Mouse (Mus musculus) gastrocnemius, postnatal 25 days (tissue): Measurements from ENCODE around the gene Rhbdf2. TPM values are rescaled to one million over a fixed set of nuclear protein-coding genes. Genes with fewer than 3 reads are reported as not detected.
A peak's percentile ranks its signal among the peaks of the same experiment; 100 is the strongest.
"Not testable (repeated sequence)": the region's sequence is repeated elsewhere in the genome, so short reads cannot be mapped to it uniquely, and the experiment has no call there.

Source experiments
- DNase-seq: peaks from one replicate; pipeline ENCODE4 v3.0.0; 2022
- total RNA-seq, 2 experiments: library from RNA; stranded (reverse); gene quantifications; 1 replicate in 1 of 2; 2 replicates in 1 of 2; pipeline ENCODE4 v1.2.3; 2021

Gene Rhbdf2
- total RNA-seq, 2 experiments from 2014 or later: 6.3 to 7.5 TPM

DNA sequence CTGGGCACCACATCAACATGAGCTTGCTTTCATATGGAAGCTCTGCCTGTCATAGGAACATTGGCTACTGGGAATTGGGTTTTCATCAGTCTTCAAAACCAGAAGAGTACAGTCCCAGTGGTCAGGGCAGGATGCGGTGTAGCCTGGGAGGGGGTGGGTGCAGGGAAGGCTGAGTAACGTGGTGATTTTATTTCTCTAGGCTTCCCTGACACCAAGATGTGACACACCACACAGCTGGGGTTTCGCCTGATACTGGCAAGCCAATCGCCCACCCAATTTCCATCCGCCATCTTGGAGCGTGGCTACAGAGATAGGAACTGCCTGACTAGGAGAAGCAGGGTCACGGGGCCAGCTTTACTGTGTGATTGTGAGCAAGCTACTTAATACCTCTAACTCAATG lies 8.2 kb downstream of the Rhbdf2 start:
- no peak for DNase-seq

DNA sequence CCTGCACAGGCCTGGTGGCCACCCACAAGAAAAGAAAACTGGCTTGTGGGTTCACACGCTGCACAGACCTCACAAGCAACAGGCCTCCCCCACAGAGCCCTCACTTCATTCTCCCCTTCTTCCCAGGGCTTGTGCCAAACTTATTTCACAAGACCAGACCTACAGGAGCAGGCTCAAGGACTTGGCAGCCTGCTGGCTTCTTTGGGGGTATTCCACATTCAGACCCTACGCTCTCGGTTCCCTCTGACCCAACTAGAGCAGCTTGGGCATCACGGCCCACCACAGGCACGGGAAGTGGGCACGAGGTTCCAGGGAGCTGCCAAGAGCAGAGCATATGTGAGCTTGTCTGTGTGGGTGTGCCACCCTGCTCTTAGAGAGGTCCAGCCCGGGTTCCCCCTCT lies 9.2 kb downstream of the Rhbdf2 start:
- DNase-seq: no peak

DNA sequence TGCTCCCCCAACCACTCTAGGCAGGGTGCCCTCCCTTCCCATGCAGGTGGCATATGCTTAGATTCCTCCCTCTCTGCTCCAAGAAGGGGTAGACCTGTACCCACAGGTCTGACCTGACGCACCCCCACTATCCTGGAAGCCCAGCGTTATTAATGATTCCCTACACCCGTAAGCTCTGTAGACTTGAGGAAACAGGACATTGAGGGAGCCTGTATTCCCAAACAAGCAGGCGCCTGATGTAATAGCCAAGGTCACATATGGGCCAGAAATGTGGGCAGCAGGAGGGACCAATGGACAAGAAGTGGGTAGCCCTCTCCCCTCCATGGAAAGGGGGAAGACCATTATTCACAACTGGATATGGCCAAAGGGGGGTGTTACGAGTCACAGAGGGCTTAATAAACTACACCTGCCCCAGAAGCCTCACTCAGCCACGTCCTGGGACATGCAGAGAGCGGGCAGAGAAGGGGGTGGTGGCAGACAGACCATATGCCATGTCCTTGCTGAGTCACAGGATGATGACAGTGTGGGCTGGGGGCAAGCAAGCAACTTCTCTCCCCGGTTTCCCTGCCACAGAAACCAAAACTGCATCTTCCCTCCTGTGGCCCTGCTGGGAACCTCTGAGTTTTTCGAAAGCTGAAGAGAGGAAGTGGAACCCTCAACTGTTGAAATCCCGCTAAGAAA lies 10.2 kb downstream of the Rhbdf2 start:
- no peak for DNase-seq

DNA sequence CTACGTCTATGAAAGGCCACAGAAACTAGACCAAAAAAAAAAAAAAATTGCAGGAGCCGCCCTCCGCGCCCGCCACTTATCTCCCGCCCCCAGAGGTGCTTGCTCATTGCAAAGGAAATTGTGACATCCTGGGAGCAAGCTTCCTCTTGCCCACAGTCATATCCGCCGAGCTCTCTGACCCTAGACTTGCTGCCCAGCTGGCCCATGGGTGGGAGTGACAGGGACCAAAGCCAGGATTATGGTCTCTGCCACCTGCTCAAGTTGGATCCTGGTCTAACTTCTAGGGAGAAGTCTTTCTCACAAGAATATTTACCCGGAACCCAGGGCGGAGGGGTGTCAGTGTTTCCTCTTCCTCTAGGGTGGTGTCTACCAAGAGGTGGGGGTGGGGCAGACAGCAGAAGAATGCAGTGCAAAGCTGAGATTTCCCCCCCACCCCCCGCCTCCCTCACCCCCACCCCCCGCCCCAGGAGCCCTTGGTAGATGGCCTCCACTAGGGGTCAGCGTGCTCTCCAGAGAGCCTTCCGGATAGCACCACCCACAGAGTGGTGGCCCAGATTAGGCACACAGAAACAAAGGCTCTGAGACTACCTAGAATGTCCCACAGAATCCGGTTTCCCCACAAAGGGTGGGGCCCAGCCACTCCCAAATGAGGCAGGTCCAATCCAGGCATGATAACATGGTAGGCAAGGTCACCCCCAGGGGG lies 10.9 kb downstream of the Rhbdf2 start:
- DNase-seq: peak; percentile 41

DNA sequence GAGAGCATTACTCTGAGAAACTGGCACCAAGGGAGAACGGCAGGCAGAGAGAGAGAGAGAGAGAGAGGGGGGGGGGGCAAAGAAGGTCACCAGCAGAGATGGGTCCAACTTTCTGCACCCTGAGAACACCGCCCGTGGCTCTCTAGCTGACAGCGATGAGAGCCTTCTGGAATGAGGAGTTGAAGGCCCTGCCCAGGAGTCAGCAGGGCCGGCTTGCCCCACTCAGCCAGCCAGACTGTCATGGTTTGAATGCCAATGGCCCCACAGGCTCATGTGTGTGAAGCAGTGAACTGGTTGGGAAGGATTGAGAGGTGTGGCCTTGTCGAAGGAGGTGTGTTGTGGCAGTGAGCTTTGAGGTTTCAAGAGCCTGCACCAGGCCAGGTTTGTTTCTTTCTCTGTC lies 13.6 kb downstream of the Rhbdf2 start:
- DNase-seq: no peak

DNA sequence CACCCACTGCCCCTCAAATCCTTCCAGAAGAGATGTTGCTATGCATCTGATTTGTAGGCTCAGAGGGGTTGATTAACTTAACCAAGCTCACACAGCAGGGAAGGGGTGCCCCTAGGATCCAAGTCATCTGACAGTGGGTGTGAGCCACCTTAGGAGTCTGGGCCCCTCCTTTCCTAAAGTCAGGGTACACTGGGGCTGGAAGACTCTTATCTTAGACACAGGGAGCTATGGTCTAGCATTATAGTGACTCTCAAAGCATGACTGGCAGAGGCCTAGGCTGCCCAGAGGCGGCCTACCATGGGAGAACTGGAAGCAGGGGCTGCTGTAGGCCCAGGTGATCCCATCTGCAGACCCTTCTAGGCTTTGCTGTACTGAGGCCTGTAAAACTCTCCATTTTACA lies 14.3 kb downstream of the Rhbdf2 start:
- no peak for DNase-seq

DNA sequence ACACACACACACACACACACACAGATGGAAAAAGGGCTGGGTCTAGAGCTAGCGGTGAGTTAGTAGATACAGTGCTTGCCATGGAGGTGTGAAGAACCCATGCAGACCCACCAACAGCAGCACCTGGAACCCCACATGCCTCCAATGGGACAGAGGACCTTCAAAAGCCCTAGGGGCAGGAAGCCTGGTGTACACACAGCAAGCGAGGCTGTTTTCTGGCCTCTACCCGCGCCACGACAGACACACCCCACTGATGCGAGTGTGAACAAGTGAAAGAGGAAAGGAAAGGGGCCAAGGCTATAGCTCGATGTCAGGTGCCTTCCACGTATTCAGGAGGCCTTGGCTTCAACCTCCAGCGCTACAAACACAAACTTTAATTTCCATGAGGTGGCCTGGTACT lies 14.9 kb downstream of the Rhbdf2 start:
- DNase-seq: no peak

DNA sequence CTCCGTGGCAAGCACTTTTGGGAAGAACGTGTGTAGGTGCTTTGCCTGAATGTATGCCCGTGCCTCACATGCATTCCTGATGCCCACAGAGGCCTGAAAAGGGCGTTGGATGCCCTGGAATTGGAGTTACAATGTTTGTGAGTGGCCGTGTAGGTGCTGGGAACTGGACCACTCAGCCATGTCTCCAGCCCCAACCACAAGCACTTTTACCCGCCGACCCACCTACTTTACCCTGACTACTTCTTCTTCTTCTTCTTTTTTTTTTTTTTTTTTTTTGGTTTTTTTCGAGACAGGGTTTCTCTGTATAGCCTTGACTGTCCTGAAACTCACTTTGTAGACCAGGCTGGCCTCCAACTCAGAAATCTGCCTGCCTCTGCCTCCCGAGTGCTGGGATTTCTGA lies 15.7 kb downstream of the Rhbdf2 start:
- not testable (repeated sequence) for DNase-seq

DNA sequence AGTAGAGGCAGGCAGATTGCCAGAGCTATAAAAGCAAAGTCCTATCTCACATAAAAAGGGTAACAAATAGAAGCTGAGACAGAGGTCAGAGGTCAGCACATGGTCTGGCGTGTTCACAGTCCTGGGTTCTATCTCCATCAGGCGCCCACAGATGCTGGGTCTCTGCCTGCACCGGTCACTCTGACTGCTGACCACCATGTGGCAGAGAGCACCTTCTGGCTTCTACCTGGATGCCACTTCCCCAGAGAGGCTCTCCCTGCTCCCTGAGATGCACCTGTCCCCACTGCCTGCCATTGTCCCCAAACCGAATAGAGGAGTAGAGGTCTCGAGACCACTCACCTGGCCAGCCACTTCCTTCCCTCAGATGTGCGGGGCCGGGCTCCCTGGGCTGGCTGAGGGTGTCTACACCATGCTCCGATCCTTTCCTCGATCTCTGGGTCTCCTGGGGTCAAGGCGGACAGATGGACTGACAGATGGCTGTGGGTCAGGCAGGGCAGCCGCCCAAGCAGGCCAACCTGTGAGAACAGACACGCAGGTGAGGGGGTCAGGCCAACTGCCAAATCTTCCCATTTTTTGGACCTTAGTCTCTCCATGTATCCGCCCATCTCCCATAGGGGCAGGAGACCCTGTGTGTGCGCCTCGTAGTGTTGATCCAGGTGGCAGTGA lies 16.7 kb downstream of the Rhbdf2 start:
- DNase-seq: no peak

DNA sequence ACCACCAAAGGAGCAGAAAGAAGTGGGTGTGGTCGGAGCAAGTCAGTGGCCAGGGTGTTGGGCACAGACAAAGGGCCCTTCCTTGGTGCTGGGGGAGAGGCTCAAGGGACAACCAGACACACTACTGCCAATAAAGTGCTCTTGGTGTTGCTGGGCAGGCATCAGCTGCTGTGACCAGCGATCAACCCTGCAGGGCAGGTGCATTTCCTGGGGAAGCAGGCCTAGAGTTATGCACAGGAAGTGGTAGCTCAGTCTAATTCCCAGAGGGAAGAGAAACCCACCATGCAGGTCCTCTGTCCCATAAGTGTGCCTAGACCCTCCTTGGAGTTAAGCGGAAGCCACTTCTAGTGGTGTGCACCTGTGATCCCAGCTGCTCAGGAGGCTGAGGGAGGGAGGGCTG lies 19.1 kb downstream of the Rhbdf2 start:
- DNase-seq: no peak

DNA sequence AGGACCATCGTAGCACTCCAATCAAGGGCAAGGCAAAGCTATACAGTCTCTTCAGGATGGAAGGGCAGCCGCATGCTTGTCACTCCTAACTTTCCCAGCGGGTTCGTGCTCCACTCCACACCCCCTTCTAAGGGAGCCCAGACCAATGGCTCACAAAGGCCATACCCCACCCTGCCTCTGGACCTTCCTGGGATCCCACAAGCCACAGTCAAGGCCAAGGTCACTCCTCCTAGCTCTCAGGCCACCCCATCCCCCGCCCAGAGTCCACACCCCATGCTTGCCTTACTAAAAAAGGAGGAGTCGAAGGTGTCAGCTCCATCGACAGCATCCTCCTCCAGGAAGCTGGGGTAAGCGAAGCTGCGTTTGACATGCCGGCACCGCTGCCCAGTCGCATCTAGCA lies 22.7 kb downstream of the Rhbdf2 start:
- DNase-seq: no peak

DNA sequence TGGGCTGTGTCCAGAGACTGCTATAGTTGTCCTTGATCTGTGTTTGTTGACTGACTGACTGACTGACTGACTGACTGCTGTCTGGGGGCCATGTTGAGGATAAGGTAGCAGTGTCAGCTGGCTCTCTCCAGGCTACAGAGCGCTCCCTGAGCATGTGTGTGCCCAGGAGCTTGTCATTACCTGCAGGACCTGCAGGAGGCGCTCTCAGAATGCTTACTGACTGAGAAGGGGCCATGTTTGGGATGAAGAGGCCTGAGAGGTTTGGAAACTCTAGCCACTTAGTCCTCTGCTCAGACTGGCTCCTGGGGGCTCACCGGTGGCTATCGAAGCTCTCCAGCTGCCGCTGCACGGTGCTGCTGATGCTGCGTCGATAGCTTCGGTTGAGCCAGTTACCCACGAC lies 23.5 kb downstream of the Rhbdf2 start:
- no peak for DNase-seq

DNA sequence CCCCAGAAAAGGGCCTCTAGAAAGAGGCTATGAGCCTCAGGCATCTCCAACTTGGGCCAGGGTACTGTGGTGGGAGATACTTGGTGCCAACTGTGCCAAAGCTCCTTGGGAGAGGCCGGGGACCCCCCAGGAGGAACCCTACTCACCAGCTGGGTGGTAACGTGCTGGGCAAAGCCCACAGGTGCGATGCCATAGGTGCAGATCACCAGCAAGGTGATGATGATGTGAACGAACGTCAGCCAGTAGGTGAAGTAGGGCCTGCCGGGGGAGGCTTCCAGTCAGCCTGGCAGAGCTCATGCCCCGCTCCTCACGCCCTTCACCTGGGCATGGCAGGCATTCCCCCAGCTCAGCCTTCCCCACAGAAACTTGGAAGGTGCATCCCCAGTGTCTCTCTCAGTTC lies 24.8 kb downstream of the Rhbdf2 start:
- DNase-seq: no peak

DNA sequence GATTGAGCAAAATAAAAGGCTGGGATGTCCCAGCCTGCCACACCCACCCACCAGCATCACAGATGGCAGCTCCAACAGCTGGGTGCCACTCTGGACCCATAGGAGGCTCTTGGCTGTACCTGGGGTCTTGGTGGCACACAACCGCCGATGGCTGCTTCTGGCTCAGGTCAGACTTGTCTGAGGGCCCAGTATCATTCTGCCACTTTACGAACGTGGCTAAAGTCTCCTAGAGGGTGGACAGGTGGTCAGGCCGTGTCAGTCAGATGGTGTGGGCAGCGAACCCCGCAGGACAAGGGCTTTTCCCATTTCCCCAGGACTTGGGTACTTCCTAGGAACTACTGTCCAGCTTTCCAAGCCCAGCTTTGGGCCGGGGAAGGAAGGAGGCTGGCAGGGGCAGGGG lies 25.7 kb downstream of the Rhbdf2 start:
- DNase-seq: no peak

DNA sequence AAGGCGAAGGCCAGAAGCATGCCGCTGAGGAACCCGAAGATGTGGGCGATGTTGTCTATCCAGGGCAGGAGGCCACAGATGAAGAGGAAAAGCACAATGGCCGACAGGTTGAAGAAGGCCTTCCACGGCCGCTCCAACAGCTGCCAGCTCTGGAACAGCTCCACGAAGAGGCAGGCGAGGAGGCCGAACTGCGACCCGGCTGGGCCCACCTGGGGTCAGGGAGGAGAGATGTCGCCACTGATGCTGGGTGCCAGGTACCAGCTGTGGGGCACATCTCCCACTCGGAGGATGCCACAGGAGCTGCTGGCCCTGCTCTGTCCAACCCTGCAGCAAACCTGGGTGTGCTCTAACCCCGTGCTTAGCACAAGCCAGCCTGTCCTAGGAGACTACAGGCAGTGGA lies 27.6 kb downstream of the Rhbdf2 start:
- DNase-seq: no peak

DNA sequence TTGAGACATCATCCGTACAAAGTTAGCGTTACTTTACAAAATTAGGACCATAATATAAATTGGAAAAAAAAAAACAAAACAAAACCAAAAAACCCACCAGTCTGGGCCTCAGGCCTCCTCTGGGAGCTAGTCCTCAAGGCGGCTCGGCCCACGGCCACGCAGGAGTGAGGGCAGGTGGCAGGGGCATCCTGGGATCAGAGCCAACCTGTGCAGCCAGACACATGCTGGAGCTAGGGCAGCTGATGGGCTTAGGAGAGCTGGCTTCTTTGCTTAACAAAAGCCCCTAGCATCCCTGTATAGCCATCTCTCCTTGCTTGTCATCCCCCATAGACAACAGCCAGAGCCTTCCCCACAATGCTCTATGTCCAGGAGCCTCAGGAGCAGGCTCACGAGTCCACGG lies 28.6 kb downstream of the Rhbdf2 start:
- DNase-seq: no peak

DNA sequence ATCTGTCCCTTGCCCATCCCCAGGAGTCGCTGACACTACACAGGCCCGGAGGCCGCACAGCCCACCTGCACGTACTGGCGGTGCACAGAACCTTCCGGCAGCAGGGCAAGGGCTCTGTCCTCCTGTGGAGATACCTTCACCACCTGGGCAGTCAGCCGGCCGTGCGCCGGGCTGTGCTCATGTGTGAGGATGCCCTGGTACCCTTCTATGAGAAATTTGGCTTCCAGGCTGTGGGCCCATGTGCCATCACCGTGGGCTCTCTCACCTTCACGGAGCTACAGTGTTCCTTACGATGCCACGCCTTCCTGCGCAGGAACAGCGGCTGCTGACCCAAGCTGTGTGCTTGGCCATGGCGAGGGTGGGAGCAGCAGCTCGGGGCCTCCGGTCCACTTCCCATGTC lies 30.1 kb downstream of the Rhbdf2 start:
- DNase-seq: no peak

DNA sequence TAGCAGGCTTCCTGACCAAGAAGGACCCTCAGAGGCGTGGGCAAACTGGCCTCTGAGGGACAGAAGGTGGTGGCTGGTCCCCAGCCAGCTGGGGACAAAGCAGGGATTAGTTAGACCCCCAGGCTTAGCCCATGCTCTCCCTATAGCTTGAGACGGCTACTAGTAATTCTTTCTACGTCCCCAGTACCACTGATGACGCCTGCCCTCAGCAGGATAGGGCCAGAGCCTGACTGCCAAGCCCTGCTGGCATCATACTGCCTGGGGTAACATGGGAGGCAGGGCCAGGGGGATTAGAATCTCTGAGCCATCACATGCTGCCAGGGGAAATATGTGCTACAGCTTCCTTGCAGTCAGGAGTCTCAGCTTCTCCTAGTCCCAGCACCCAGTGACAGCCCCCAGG lies 33.5 kb downstream of the Rhbdf2 start:
- no peak for DNase-seq

DNA sequence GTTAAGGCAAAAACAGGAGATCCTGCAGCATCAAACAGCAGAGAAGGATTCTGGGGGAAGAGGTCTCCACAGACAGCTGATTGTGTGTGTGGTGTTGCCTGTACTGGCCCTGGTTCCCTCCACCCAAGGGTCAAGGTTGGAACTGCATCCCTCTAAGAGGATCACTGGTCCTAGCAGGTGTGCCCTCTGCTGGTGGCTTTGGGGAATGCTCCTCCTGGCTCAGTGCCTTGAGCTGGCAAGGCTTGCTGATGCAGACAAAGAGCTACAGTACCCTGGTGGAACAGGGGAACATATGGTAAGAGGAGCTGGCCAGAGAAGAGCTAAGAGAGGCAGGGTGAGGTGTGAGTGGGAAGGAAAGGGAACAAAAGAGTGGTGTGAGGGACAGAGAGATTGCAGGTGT lies 34.4 kb downstream of the Rhbdf2 start:
- peak; percentile 85 for DNase-seq

DNA sequence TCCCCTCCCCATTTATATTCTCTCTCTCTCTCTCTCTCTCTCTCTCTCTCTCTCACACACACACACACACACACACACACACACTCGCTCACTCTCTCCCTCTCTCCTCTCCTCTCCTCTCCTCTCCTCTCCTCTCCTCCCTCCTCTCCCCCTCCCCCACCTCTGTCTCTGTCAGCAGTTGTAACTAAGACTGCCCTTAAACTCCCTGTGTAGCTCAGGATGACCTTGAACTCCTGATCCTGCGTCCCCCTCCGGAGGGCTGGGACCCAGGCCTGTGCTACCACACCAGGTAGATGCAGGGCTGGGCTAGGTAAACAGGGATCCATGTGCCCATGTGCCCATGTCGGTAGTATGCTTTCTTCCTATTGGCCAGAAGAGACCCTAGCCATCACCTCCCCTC lies 35.2 kb downstream of the Rhbdf2 start:
- DNase-seq: no peak

DNA sequence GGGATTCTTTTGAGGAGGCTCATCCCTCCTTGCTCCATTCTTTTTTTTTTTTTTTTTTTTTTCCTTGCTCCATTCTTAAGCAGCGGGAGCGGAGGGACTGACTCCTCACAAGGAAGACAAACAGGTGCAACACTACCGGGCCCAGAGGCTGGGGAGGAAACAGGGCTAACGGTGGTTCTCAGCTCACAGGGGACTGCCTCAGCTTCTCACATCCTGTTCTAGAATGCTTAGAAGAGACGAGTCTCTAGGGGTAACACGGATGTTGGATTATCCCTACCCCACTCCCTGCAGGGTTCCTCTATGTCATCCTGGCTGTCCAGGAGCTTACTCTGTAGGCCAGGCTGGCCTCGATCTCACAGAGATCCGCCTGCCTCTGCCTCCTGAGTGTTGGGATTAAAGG lies 37.2 kb downstream of the Rhbdf2 start:
- DNase-seq: no peak

DNA sequence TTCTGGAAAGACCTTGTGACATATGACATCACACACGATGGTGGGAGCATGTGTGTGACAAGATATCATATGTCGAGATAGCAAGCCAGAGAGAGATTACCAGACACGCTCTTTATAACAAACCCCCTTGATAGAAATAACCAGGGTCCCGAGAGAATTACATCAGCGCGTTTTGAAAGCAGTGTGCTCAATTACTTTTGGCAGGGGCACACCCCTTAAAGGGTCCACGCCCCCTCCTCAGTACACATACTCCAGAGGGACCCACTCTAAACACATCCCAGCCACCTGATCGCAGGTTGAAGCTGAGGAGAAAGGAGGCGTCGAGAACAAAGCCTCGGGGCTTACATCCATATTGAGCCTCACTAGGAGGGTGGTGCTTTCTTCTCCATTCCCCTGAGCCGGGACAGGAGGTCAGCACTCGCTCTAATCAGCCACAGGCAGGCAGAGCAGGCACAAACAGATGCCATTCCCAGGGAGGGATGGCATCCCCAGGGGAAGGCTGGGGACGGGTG lies 37.7 kb downstream of the Rhbdf2 start:
- no peak for DNase-seq

DNA sequence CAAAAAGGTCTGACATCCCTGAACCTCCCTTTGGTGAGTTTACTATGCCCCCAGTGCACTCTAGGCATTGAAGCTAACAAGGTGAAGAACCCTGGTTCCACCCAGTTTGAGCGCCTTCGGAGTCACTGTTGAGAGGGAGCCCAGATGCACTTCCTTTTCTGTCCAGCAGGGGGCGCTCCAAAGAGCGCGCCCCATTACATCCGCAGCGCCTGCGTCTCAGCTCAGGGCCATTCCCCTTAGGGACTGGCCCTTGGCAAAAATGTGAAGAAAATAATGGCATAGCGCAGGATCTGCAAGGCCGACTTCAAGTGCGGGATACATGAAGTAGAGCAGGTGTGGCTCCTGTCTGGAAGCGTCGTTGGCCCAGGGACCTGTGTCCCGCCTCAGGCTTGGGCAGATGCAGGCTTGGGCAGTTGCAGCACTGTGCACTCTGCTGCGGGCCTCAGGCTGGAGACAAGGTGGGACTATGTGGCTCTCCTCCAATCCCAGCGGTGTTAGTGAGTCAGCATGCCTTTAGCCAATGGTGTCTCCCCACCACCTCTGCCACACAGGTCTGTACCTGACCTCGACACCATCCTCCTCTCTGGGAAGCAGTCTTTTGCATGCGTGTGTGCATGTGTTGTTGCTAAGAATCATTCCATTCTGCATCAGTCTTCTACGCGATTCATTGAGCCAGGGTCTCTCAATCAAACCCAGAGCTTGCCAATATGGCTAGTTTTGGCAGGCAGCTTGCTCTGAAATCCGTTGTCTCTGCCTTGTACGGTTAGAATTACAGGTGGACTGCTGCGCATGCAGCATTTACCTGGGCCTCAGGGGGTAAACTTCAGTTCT lies 39.8 kb downstream of the Rhbdf2 start:
- no peak for DNase-seq
